Mouse (Mus musculus): ENCODE data around the gene Top3a. TPM values are rescaled to one million over a fixed set of nuclear protein-coding genes. Genes with fewer than 3 reads are reported as not detected.

The Top3a gene
- total and polyA plus RNA-seq, 2 experiments: 3.4 to 3.8 TPM

DNA sequence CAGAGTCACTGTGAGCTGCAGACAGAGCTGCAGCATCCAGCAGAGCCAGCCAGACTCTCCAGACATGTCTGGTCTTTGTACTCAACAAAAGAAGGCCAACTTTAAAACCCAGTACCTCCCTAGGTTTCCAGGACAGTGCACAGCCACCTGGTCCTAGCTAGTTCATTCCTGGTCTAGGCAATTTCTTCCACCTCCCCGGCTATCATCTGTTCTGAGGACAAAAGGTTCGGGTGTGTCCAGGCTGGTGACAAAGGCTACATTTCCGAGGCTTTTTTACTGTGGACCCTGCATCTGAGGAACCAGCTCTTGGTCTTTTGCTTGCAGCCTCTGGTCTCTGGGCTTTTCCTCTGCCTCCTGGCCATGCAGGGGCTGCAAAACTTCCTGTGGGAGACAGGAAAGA, 36.8 kb downstream of the Top3a start:
- no peak overlapping the region for H3K4me3 ChIP-seq (ENCODE audit: insufficient read depth, low read depth, low read length)
- peaks cover under 1% of the 10 kb centered on the region; the same call in 1 of the 2 replicates for H3K36me3 ChIP-seq (ENCODE audit: control insufficient read depth, insufficient read depth, low read length)
- H3K27ac ChIP-seq (replicated peaks; ENCODE audit: insufficient read depth, low read depth, low read length): no peak overlapping the region
- TF ChIP-seq CTCF (IDR thresholded peaks at IDR 0.05; ENCODE audit: low read depth, low read length) (no peak), POLR2A (IDR thresholded peaks at IDR 0.05; ENCODE audit: extremely low read depth, insufficient read depth, low read length) (no peak)
- WGBS: 82% methylated on average over 3 of the region's 3 CpGs
- no peaks in the 10 kb centered on the region for H3K79me2 ChIP-seq (ENCODE audit: control insufficient read depth, insufficient read depth, low read length)
- H3K27me3 ChIP-seq (ENCODE audit: control insufficient read depth, insufficient read depth, low read length): no peaks in the 10 kb centered on the region
- no peaks in the 10 kb centered on the region for H3K4me1 ChIP-seq (ENCODE audit: control insufficient read depth, insufficient read depth, low read length)
- DNase-seq (ENCODE audit: extremely low read depth, low read depth, low spot score): no peak
- H3K9ac ChIP-seq (ENCODE audit: low read depth, low read length): no peak overlapping the region

DNA sequence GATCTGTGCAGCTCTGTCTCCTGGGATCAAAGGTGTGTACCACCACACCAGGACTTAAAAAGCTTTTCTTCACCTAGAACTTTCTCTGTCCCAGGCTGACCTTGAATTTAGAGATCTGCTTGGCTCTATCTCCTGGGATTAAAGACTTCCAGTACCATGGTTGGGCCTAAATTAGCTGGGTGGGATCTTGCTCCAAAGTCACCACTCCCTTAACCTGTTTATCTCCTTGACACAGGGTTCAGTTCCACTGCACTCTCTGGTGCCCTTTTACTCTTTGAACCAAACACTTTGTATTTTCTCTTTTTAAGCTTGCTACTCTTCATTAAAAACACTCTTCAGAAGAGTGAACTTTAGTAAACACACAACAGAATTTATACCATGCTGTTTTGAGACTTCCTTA, 39.7 kb downstream of the Top3a start:
- no peaks in the 10 kb centered on the region; the same call in 1 of the 2 replicates for H3K79me2 ChIP-seq (ENCODE audit: control insufficient read depth, insufficient read depth, low read length)
- H3K4me1 ChIP-seq (ENCODE audit: control insufficient read depth, insufficient read depth, low read length): no peaks in the 10 kb centered on the region
- peak; percentile 43 for DNase-seq (ENCODE audit: extremely low read depth, low read depth, low spot score)
- no peak for TF ChIP-seq CTCF (IDR thresholded peaks at IDR 0.05; ENCODE audit: low read depth, low read length)
- no peak for TF ChIP-seq POLR2A (IDR thresholded peaks at IDR 0.05; ENCODE audit: extremely low read depth, insufficient read depth, low read length)
- no peak overlapping the region for H3K4me3 ChIP-seq (ENCODE audit: insufficient read depth, low read depth, low read length)
- no peaks in the 10 kb centered on the region for H3K36me3 ChIP-seq (ENCODE audit: control insufficient read depth, insufficient read depth, low read length)
- no peak overlapping the region for H3K9ac ChIP-seq (ENCODE audit: low read depth, low read length)
- H3K27ac ChIP-seq (replicated peaks; ENCODE audit: insufficient read depth, low read depth, low read length): no peak overlapping the region
- H3K27me3 ChIP-seq (ENCODE audit: control insufficient read depth, insufficient read depth, low read length): no peaks in the 10 kb centered on the region

DNA sequence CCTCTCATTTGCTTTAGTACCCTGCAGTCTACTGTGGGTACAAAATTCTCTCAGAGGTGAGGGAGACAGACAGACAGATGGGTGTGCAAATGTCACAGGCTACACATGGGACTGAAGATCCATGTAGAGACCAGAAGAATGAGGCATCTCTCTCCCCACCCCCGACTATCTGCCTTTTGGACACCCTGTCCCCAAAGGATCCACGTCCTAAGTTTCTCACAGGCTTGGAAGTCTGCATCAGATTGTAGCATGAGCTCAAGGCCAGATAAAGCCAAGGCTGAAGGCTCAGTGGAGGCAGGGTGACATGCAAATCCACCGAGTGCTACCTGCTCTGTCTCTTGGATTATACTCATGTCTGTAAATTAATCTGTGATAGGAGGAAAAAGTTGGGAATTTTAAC, 40.7 kb downstream of the Top3a start:
- TF ChIP-seq CTCF (IDR thresholded peaks at IDR 0.05; ENCODE audit: low read depth, low read length) (no peak), POLR2A (IDR thresholded peaks at IDR 0.05; ENCODE audit: extremely low read depth, insufficient read depth, low read length) (no peak)
- H3K79me2 ChIP-seq (ENCODE audit: control insufficient read depth, insufficient read depth, low read length): no peaks in the 10 kb centered on the region; the same call in 1 of the 2 replicates
- no peak overlapping the region for H3K4me3 ChIP-seq (ENCODE audit: insufficient read depth, low read depth, low read length)
- WGBS: 81% methylated on average over 3 of the region's 3 CpGs
- H3K27me3 ChIP-seq (ENCODE audit: control insufficient read depth, insufficient read depth, low read length): no peaks in the 10 kb centered on the region
- no peak overlapping the region for H3K9ac ChIP-seq (ENCODE audit: low read depth, low read length)
- DNase-seq (ENCODE audit: extremely low read depth, low read depth, low spot score): no peak
- peaks cover 5% of the 10 kb centered on the region for H3K4me1 ChIP-seq (ENCODE audit: control insufficient read depth, insufficient read depth, low read length)
- no peak overlapping the region for H3K27ac ChIP-seq (replicated peaks; ENCODE audit: insufficient read depth, low read depth, low read length)
- H3K36me3 ChIP-seq (ENCODE audit: control insufficient read depth, insufficient read depth, low read length): no peaks in the 10 kb centered on the region

DNA sequence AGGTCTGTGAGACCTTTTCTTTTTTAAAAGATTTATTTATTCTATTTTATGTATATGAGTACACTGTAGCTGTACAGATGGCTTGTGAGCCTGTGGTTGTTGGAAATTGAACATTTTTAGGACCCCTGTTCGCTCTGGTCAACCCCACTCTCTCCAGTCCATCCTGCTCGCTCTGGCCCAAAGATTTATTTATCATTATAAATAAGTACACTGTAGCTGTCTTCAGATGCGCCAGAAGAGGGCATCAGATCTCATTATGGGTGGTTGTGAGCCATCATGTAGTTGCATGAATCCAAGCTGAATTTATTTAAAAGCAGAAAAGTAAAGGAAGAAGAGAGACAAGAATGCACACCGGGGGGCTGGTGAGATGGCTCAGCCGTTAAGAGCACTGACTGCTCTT, 42.0 kb downstream of the Top3a start:
- Histone ChIP-seq H3K27ac (replicated peaks; ENCODE audit: insufficient read depth, low read depth, low read length) (no peak overlapping the region), H3K79me2 (ENCODE audit: control insufficient read depth, insufficient read depth, low read length) (no peaks in the 10 kb centered on the region; the same call in 1 of the 2 replicates), H3K9ac (ENCODE audit: low read depth, low read length) (no peak overlapping the region), H3K4me3 (ENCODE audit: insufficient read depth, low read depth, low read length) (no peak overlapping the region), H3K4me1 (ENCODE audit: control insufficient read depth, insufficient read depth, low read length) (peaks cover 17% of the 10 kb centered on the region), H3K27me3 (ENCODE audit: control insufficient read depth, insufficient read depth, low read length) (no peaks in the 10 kb centered on the region), H3K36me3 (ENCODE audit: control insufficient read depth, insufficient read depth, low read length) (no peaks in the 10 kb centered on the region)
- no peak for DNase-seq (ENCODE audit: extremely low read depth, low read depth, low spot score)
- TF ChIP-seq POLR2A (IDR thresholded peaks at IDR 0.05; ENCODE audit: extremely low read depth, insufficient read depth, low read length) (no peak), CTCF (IDR thresholded peaks at IDR 0.05; ENCODE audit: low read depth, low read length) (no peak)
- WGBS: 81% methylated on average over 5 of the region's 5 CpGs

DNA sequence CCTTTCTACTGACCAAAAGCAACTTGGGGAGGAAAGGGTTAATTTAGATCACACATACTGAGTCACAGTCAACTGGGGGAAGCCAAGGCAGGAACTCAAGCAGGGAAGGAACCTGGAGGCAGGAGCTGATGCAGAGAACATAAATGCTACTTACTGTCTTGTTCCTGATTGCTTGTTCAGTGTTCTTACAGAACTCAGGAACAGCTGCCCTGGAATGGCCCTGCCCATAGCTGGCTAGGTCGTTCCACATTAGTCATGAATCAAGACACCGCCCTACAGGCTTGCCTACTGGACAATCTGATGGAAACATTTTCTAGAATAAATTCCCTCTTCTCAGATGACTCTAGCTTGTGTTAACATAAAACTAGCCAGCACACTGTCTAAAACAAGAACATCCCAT, 43.0 kb downstream of the Top3a start:
- WGBS: 55% methylated on average over 2 of the region's 2 CpGs
- H3K4me1 ChIP-seq (ENCODE audit: control insufficient read depth, insufficient read depth, low read length): peaks cover 22% of the 10 kb centered on the region
- H3K4me3 ChIP-seq (ENCODE audit: insufficient read depth, low read depth, low read length): no peak overlapping the region
- DNase-seq (ENCODE audit: extremely low read depth, low read depth, low spot score): no peak
- no peaks in the 10 kb centered on the region for H3K27me3 ChIP-seq (ENCODE audit: control insufficient read depth, insufficient read depth, low read length)
- H3K9ac ChIP-seq (ENCODE audit: low read depth, low read length): no peak overlapping the region
- no peaks in the 10 kb centered on the region; the same call in 1 of the 2 replicates for H3K79me2 ChIP-seq (ENCODE audit: control insufficient read depth, insufficient read depth, low read length)
- TF ChIP-seq POLR2A (IDR thresholded peaks at IDR 0.05; ENCODE audit: extremely low read depth, insufficient read depth, low read length) (no peak), CTCF (IDR thresholded peaks at IDR 0.05; ENCODE audit: low read depth, low read length) (no peak)
- no peak overlapping the region for H3K27ac ChIP-seq (replicated peaks; ENCODE audit: insufficient read depth, low read depth, low read length)
- no peaks in the 10 kb centered on the region for H3K36me3 ChIP-seq (ENCODE audit: control insufficient read depth, insufficient read depth, low read length)

DNA sequence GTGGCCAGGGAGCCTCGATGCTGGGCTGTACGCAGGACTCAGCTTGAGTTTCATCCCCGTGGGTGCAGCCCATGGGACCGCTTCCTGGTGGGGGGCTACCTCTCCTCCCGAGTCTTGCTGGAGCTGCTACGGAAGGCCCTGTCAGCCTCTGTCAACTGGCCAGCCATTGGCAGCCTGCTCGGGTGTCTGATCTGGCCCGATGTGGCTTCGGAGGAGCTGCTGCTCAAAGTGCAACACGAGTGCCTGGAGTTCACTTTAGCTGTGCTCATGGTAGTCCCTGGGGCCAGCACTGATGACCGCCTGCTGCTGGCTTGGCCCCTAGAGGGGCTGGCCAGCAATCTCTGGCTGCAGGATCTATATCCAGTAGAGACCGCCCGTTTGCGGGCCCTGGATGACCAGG, 45.9 kb downstream of the Top3a start:
- Histone ChIP-seq H3K27ac (replicated peaks; ENCODE audit: insufficient read depth, low read depth, low read length) (peak overlapping the region; percentile 65), H3K4me1 (ENCODE audit: control insufficient read depth, insufficient read depth, low read length) (peaks cover 31% of the 10 kb centered on the region), H3K4me3 (ENCODE audit: insufficient read depth, low read depth, low read length) (no peak overlapping the region; the same call in 1 of the 2 replicates), H3K79me2 (ENCODE audit: control insufficient read depth, insufficient read depth, low read length) (peaks cover 6% of the 10 kb centered on the region; the same call in 1 of the 2 replicates), H3K9ac (ENCODE audit: low read depth, low read length) (0 out of 2 replicates have a peak overlapping the region, but pooled peaks have one; percentile 14), H3K27me3 (ENCODE audit: control insufficient read depth, insufficient read depth, low read length) (no peaks in the 10 kb centered on the region), H3K36me3 (ENCODE audit: control insufficient read depth, insufficient read depth, low read length) (no peaks in the 10 kb centered on the region)
- peak; percentile 88 for DNase-seq (ENCODE audit: extremely low read depth, low read depth, low spot score)
- 62% methylated on average over 14 of the region's 14 CpGs for WGBS
- TF ChIP-seq CTCF (IDR thresholded peaks at IDR 0.05; ENCODE audit: low read depth, low read length) (no peak), POLR2A (IDR thresholded peaks at IDR 0.05; ENCODE audit: extremely low read depth, insufficient read depth, low read length) (no peak)
